Mouse (Mus musculus) embryonic facial prominence, embryonic 14.5 days (tissue): Measurements from ENCODE around the gene Dcn. TPM values are rescaled to one million over a fixed set of nuclear protein-coding genes. Genes with fewer than 3 reads are reported as not detected.

Source experiments
- ATAC-seq: fragments of 200-750 bp; cut with Nextera tagmentation; 2 replicates; pipeline ENCODE4 v1.8.0; 2017; ENCODE audit warnings: low read depth, moderate number of reproducible peaks, moderate TSS enrichment
- DNase-seq: peaks from one replicate; pipeline ENCODE4 v3.0.0-alpha.2; 2015; ENCODE audit warnings: low spot score
- H3K27ac ChIP-seq: fragments of 300-500 bp; sonication (generic); replicated peaks from 2 replicates; pipeline ENCODE4 v1.5.1; 2014; ENCODE audit warnings: low read depth, mild to moderate bottlenecking, low read length, moderate library complexity
- H3K27me3 ChIP-seq: fragments of 300-500 bp; sonication (generic); replicated peaks from 2 replicates; pipeline ENCODE4 v1.6.1; 2014; ENCODE audit warnings: low read length; ENCODE audit not compliant: control insufficient read depth, insufficient read depth
- H3K36me3 ChIP-seq: fragments of 300-500 bp; sonication (generic); 2 replicates; pipeline ENCODE4 v1.6.1; 2014; ENCODE audit warnings: low read length, mixed read lengths; ENCODE audit not compliant: control insufficient read depth, insufficient read depth
- H3K4me1 ChIP-seq: fragments of 300-500 bp; sonication (generic); 2 replicates; pipeline ENCODE4 v1.6.1; 2014; ENCODE audit warnings: antibody characterized with exemption, low read length; ENCODE audit not compliant: control insufficient read depth, insufficient read depth
- H3K4me2 ChIP-seq: fragments of 300-500 bp; sonication (generic); 2 replicates; pipeline ENCODE4 v1.6.1; 2014; ENCODE audit warnings: low read depth, mild to moderate bottlenecking, low read length, moderate library complexity, mixed read lengths
- H3K4me3 ChIP-seq: fragments of 300-500 bp; sonication (generic); 2 replicates; pipeline ENCODE4 v1.5.1; 2014; ENCODE audit warnings: low read depth, mild to moderate bottlenecking, low read length
- H3K9ac ChIP-seq: fragments of 300-500 bp; sonication (generic); 2 replicates; pipeline ENCODE4 v1.6.1; 2014; ENCODE audit warnings: low read depth, mild to moderate bottlenecking, low read length, moderate library complexity, mixed read lengths
- H3K9me3 ChIP-seq: fragments of 300-500 bp; sonication (generic); 2 replicates; pipeline ENCODE4 v1.6.1; 2016; ENCODE audit warnings: low read length; ENCODE audit not compliant: control insufficient read depth
- WGBS: fragments of 180-500 bp; shearing (Covaris S2); extraction: QIAGEN DNeasy Blood & Tissue Kit; methylation state at CpG from one replicate; pipeline ENCODE4 v1.1.7; 2014; 5-methylcytosine and 5-hydroxymethylcytosine counted together
- polyA plus RNA-seq: library from polyadenylated mRNA; unstranded; fragments of >200 nt; fragmentation: Nextera tagmentation; extraction: Ambion mirVana; gene quantifications from 2 replicates; pipeline ENCODE4 v1.2.1, GENCODE M21; 2014

Dcn gene
- polyA plus RNA-seq, 1 experiment from 2014 or later = 776 TPM

GRCm38 (mm10) chr10:97469411-97470140 lies 9.8 kb upstream of the Dcn start:
- Histone ChIP-seq H3K36me3 (no peaks in the 10 kb centered on the region), H3K4me3 (no peak overlapping the region), H3K9ac (no peak overlapping the region), H3K4me1 (peaks cover 5% of the 10 kb centered on the region; the same call in 1 of the 2 replicates), H3K4me2 (no peak overlapping the region), H3K27me3 (no peaks in the 10 kb centered on the region), H3K27ac (0 out of 2 replicates have a peak overlapping the region, but pooled peaks have one; percentile 11), H3K9me3 (no peaks in the 10 kb centered on the region)
- no peak for DNase-seq
- ATAC-seq = no peak
- WGBS = 31% methylated on average over 3 of the region's 3 CpGs

- H3K4me1 ChIP-seq = peaks cover 13% of the 10 kb centered on the region; the same call in 1 of the 2 replicates
- 58% methylated on average over 6 of the region's 6 CpGs for WGBS
- no peak overlapping the region for H3K9ac ChIP-seq
- H3K4me2 ChIP-seq = no peak overlapping the region
- no peak overlapping the region for H3K4me3 ChIP-seq
- H3K9me3 ChIP-seq = no peaks in the 10 kb centered on the region
- no peaks in the 10 kb centered on the region for H3K27me3 ChIP-seq
- H3K27ac ChIP-seq = peak overlapping the region; percentile 30; the same call in 1 of the 2 replicates
- no peaks in the 10 kb centered on the region for H3K36me3 ChIP-seq
- DNase-seq (no peak), ATAC-seq (no peak)
Observed at GRCm38 (mm10) chr10:97475460-97475859, 3.9 kb upstream of the Dcn start.

- peak overlapping the region; percentile 48 for H3K4me2 ChIP-seq
- ATAC-seq = no peak
- H3K4me3 ChIP-seq = no peak overlapping the region
- WGBS = 40% methylated on average over 3 of the region's 3 CpGs
- no peaks in the 10 kb centered on the region for H3K36me3 ChIP-seq
- H3K27ac ChIP-seq = peak overlapping the region; percentile 93
- no peaks in the 10 kb centered on the region for H3K27me3 ChIP-seq
- H3K4me1 ChIP-seq = peaks cover 22% of the 10 kb centered on the region
- H3K9me3 ChIP-seq = no peaks in the 10 kb centered on the region
- peak overlapping the region; percentile 11; the same call in 1 of the 2 replicates for H3K9ac ChIP-seq
- peak; percentile 55 for DNase-seq
Observed at GRCm38 (mm10) chr10:97478259-97478658, 1.1 kb upstream of the Dcn start.

- Histone ChIP-seq H3K9me3 (no peaks in the 10 kb centered on the region), H3K4me1 (peaks cover 22% of the 10 kb centered on the region), H3K9ac (no peak overlapping the region), H3K4me3 (no peak overlapping the region; the same call in 1 of the 2 replicates), H3K4me2 (peak overlapping the region; percentile 39), H3K27me3 (no peaks in the 10 kb centered on the region), H3K36me3 (0 out of 2 replicates have a peak, but pooled peaks cover 4% of the 10 kb centered on the region), H3K27ac (peak overlapping the region; percentile 44)
- DNase-seq (no peak), ATAC-seq (no peak)
- 82% methylated on average over 5 of the region's 5 CpGs for WGBS
Observed at GRCm38 (mm10) chr10:97482150-97482549, 2.7 kb downstream of the Dcn start.

GRCm38 (mm10) chr10:97484049-97484448 lies 4.6 kb downstream of the Dcn start:
- Histone ChIP-seq H3K4me2 (no peak overlapping the region), H3K4me3 (no peak overlapping the region), H3K27me3 (no peaks in the 10 kb centered on the region), H3K9ac (no peak overlapping the region), H3K36me3 (0 out of 2 replicates have a peak, but pooled peaks cover 4% of the 10 kb centered on the region), H3K27ac (no peak overlapping the region), H3K9me3 (no peaks in the 10 kb centered on the region), H3K4me1 (peaks cover 13% of the 10 kb centered on the region)
- ATAC-seq (no peak), DNase-seq (peak; percentile 57)
- WGBS = 86% methylated on average over 2 of the region's 2 CpGs

GRCm38 (mm10) chr10:97485151-97485550 lies 5.7 kb downstream of the Dcn start:
- Histone ChIP-seq H3K9ac (no peak overlapping the region), H3K9me3 (no peaks in the 10 kb centered on the region), H3K27ac (no peak overlapping the region), H3K4me2 (no peak overlapping the region), H3K4me1 (peaks cover 9% of the 10 kb centered on the region), H3K36me3 (0 out of 2 replicates have a peak, but pooled peaks cover 6% of the 10 kb centered on the region), H3K4me3 (no peak overlapping the region), H3K27me3 (no peaks in the 10 kb centered on the region)
- DNase-seq (no peak), ATAC-seq (no peak)
- WGBS = 66% methylated on average over 2 of the region's 2 CpGs

GRCm38 (mm10) chr10:97486085-97486484 lies 6.7 kb downstream of the Dcn start:
- DNase-seq (no peak), ATAC-seq (no peak)
- peaks cover 9% of the 10 kb centered on the region for H3K4me1 ChIP-seq
- H3K27ac ChIP-seq = no peak overlapping the region
- H3K9ac ChIP-seq = no peak overlapping the region
- no peak overlapping the region for H3K4me2 ChIP-seq
- H3K36me3 ChIP-seq = 0 out of 2 replicates have a peak, but pooled peaks cover 10% of the 10 kb centered on the region
- H3K27me3 ChIP-seq = no peaks in the 10 kb centered on the region
- H3K9me3 ChIP-seq = no peaks in the 10 kb centered on the region
- H3K4me3 ChIP-seq = no peak overlapping the region

GRCm38 (mm10) chr10:97487269-97487989 lies 8.0 kb downstream of the Dcn start:
- ATAC-seq (no peak), DNase-seq (no peak)
- H3K27ac ChIP-seq = no peak overlapping the region
- 0 out of 2 replicates have a peak, but pooled peaks cover 10% of the 10 kb centered on the region for H3K36me3 ChIP-seq
- no peaks in the 10 kb centered on the region for H3K9me3 ChIP-seq
- no peak overlapping the region for H3K9ac ChIP-seq
- no peaks in the 10 kb centered on the region for H3K27me3 ChIP-seq
- H3K4me3 ChIP-seq = no peak overlapping the region
- H3K4me2 ChIP-seq = no peak overlapping the region
- WGBS = 81% methylated on average over 6 of the region's 6 CpGs
- H3K4me1 ChIP-seq = no peaks in the 10 kb centered on the region; the same call in 1 of the 2 replicates
